Mouse (Mus musculus) heart, embryonic 11.5 days (tissue): Measurements from ENCODE around the gene Gm12695. TPM values are rescaled to one million over a fixed set of nuclear protein-coding genes. Genes with fewer than 3 reads are reported as not detected.

Experiments used
- ATAC-seq: fragments of 200-750 bp; cut with Nextera tagmentation; replicated peaks from 2 replicates; pipeline ENCODE4 v1.8.0; 2017; ENCODE audit warnings: moderate library complexity; ENCODE audit not compliant: insufficient number of reproducible peaks, low FRiP score, low TSS enrichment
- H3K27ac ChIP-seq: fragments of 300-500 bp; sonication (generic); 2 replicates; pipeline ENCODE4 v1.5.1; 2014; ENCODE audit warnings: mild to moderate bottlenecking, low read depth, low read length
- H3K27me3 ChIP-seq: fragments of 300-500 bp; sonication (generic); 2 replicates; pipeline ENCODE4 v1.6.1; 2014; ENCODE audit warnings: mild to moderate bottlenecking, low read length, mixed read lengths; ENCODE audit not compliant: control insufficient read depth, insufficient read depth
- H3K36me3 ChIP-seq: fragments of 300-500 bp; sonication (generic); 2 replicates; pipeline ENCODE4 v1.6.1; 2014; ENCODE audit warnings: mild to moderate bottlenecking, low read length, moderate library complexity, mixed read lengths; ENCODE audit not compliant: control insufficient read depth, insufficient read depth
- H3K4me1 ChIP-seq: fragments of 300-500 bp; sonication (generic); 2 replicates; pipeline ENCODE4 v1.6.1; 2014; ENCODE audit warnings: low read length; ENCODE audit not compliant: control insufficient read depth, insufficient read depth
- H3K4me2 ChIP-seq: fragments of 300-500 bp; sonication (generic); 2 replicates; pipeline ENCODE4 v1.6.1; 2014; ENCODE audit warnings: mild to moderate bottlenecking, moderate library complexity
- H3K4me3 ChIP-seq: fragments of 300-500 bp; sonication (generic); 2 replicates; pipeline ENCODE4 v1.5.1; 2014; ENCODE audit warnings: low read depth, low read length
- H3K9ac ChIP-seq: fragments of 300-500 bp; sonication (generic); 2 replicates; pipeline ENCODE4 v1.6.1; 2014; ENCODE audit warnings: mild to moderate bottlenecking, low read depth, low read length, moderate library complexity
- H3K9me3 ChIP-seq: fragments of 300-500 bp; sonication (generic); replicated peaks from 2 replicates; pipeline ENCODE4 v1.6.1; 2016; ENCODE audit warnings: low read length; ENCODE audit not compliant: control insufficient read depth
- WGBS: fragments of 180-500 bp; shearing (Covaris S2); extraction: QIAGEN DNeasy Blood & Tissue Kit; methylation state at CpG from one replicate; pipeline ENCODE4 v1.1.7; 2014; ENCODE audit not compliant: insufficient replicate concordance; 5-methylcytosine and 5-hydroxymethylcytosine counted together
- polyA plus RNA-seq: library from polyadenylated mRNA; unstranded; fragments of >200 nt; fragmentation: Nextera tagmentation; extraction: Ambion mirVana; gene quantifications from 2 replicates; pipeline ENCODE4 v1.2.1, GENCODE M21; 2014

Gm12695 gene
- polyA plus RNA-seq, 1 experiment from 2014 or later, result not detected

- Histone ChIP-seq H3K9me3 (no peaks in the 10 kb centered on the region), H3K9ac (no peak overlapping the region), H3K4me1 (no peaks in the 10 kb centered on the region), H3K27me3 (no peaks in the 10 kb centered on the region), H3K27ac (no peak overlapping the region), H3K36me3 (no peaks in the 10 kb centered on the region), H3K4me3 (no peak overlapping the region), H3K4me2 (no peak overlapping the region)
- no peak for ATAC-seq
Observed at GRCm38 (mm10) chr4:96680966-96681365, 104.0 kb downstream of the Gm12695 start.

GRCm38 (mm10) chr4:96680233-96680632 lies 104.8 kb downstream of the Gm12695 start:
- no peak for ATAC-seq
- no peak overlapping the region for H3K4me2 ChIP-seq
- no peaks in the 10 kb centered on the region for H3K27me3 ChIP-seq
- no peaks in the 10 kb centered on the region for H3K4me1 ChIP-seq
- no peaks in the 10 kb centered on the region for H3K9me3 ChIP-seq
- H3K4me3 ChIP-seq, result no peak overlapping the region
- no peaks in the 10 kb centered on the region for H3K36me3 ChIP-seq
- H3K27ac ChIP-seq, result no peak overlapping the region
- 20% methylated on average over 1 of the region's 1 CpGs for WGBS
- H3K9ac ChIP-seq, result no peak overlapping the region

Other genes with a start within 250 kb of the Gm12695 start
- 4.5 TPM in 2 replicates for gene Cyp2j6, start 231.5 kb downstream of the Gm12695 start, polyA plus RNA-seq
- 0.64 and 0.66 TPM in 2 replicates for gene Cyp2j9, start 193.6 kb downstream of the Gm12695 start, polyA plus RNA-seq
- gene Cyp2j5, start 121.0 kb downstream of the Gm12695 start, polyA plus RNA-seq, result not detected in 2 replicates